Mouse (Mus musculus) layer of hippocampus, adult 2 months (tissue): ENCODE data around the gene Gm20219. TPM values are rescaled to one million over a fixed set of nuclear protein-coding genes. Genes with fewer than 3 reads are reported as not detected.
"Not testable (repeated sequence)": the region's sequence is repeated elsewhere in the genome, so short reads cannot be mapped to it uniquely, and the experiment has no call there.

ENCODE experiments used
- DNase-seq, 2 experiments: peaks; one replicate each; pipeline ENCODE4 v3.0.0; 2022; ENCODE audit warnings: low spot score in 2 of 2
- H3K27ac ChIP-seq: fragments of 200-600 bp; 2 replicates; pipeline ENCODE4 v1.8.1; 2022
- H3K4me3 ChIP-seq: fragments of 200-600 bp; 2 replicates; pipeline ENCODE4 v1.8.1; 2022; ENCODE audit warnings: mild to moderate bottlenecking
- CTCF ChIP-seq: fragments of 200-600 bp; conservative IDR thresholded peaks from 2 replicates; pipeline ENCODE4 v1.8.1; 2022; ENCODE audit warnings: antibody characterized with exemption, mild to moderate bottlenecking, moderate library complexity
- total RNA-seq, 2 experiments: library from RNA; stranded (reverse); gene quantifications; 2 replicates each; pipeline ENCODE4 v1.2.3; 2021

Gm20219 gene
- total RNA-seq, 2 experiments from 2014 or later: 3.5 to 5.1 TPM

GRCm38 (mm10) chr17:56507161-56508068 is 46.8 kb downstream of the Gm20219 start:
- peak; percentile 94 to 98 for DNase-seq
- peak overlapping the region; percentile 98 for H3K27ac ChIP-seq
- TF ChIP-seq CTCF: no peak
- H3K4me3 ChIP-seq: peak overlapping the region; percentile 78

GRCm38 (mm10) chr17:56506417-56507065 is 47.6 kb downstream of the Gm20219 start:
- Histone ChIP-seq H3K27ac (peak overlapping the region; percentile 98), H3K4me3 (no peak overlapping the region)
- no peak for TF ChIP-seq CTCF
- peak in 1 of 2 experiments; percentile 11 for DNase-seq

- 0 out of 2 replicates have a peak, but pooled peaks have one; percentile 10 for TF ChIP-seq CTCF
- Histone ChIP-seq H3K4me3 (no peak overlapping the region), H3K27ac (peak overlapping the region; percentile 98)
- no peak for DNase-seq
Observed at GRCm38 (mm10) chr17:56505401-56505800, 48.8 kb downstream of the Gm20219 start.

- Histone ChIP-seq H3K4me3 (no peak overlapping the region), H3K27ac (peak overlapping the region; percentile 85)
- peak; percentile 68 for TF ChIP-seq CTCF
- DNase-seq: peak; percentile 66 to 76
Observed at GRCm38 (mm10) chr17:56502526-56502925, 51.7 kb downstream of the Gm20219 start.

- DNase-seq, H3K4me3 ChIP-seq: not testable (repeated sequence)
- H3K27ac ChIP-seq: peak overlapping the region; percentile 85
Observed at GRCm38 (mm10) chr17:56501635-56502400, 52.4 kb downstream of the Gm20219 start.

Other genes with a start within 250 kb of the Gm20219 start
- gene Kdm4b, start 228.3 kb downstream of the Gm20219 start, total RNA-seq: 10 to 100 TPM; 87.8 to 96.3 TPM
- gene Ptprs, start 77.9 kb downstream of the Gm20219 start, total RNA-seq: 100 to 1,000 TPM; 666 to 670 TPM
- not detected for gene Znrf4, start 42.0 kb downstream of the Gm20219 start, total RNA-seq
- gene Safb2, start 30.2 kb upstream of the Gm20219 start, total RNA-seq: 100 to 1,000 TPM; 134 to 168 TPM
- 100 to 1,000 TPM; 162 to 193 TPM for gene Safb, start 30.4 kb upstream of the Gm20219 start, total RNA-seq
- gene 2410015M20Rik, start 55.4 kb upstream of the Gm20219 start, total RNA-seq: 100 to 1,000 TPM; 134 to 142 TPM
- 100 to 1,000 TPM; 383 to 406 TPM for gene Rpl36, start 59.0 kb upstream of the Gm20219 start, total RNA-seq
- gene Lonp1, start 72.5 kb upstream of the Gm20219 start, total RNA-seq: 10 to 100 TPM; 56.5 to 60.2 TPM
- gene Catsperd, start 73.8 kb upstream of the Gm20219 start, total RNA-seq: 1 to 10 TPM; 1.1 to 1.8 TPM
- gene Ranbp3, start 118.9 kb upstream of the Gm20219 start, total RNA-seq: 10 to 100 TPM; 87.5 to 89.6 TPM
- 100 to 1,000 TPM; 196 to 229 TPM for gene Ndufa11, start 163.4 kb upstream of the Gm20219 start, total RNA-seq
- 10 to 100 TPM; 10.2 to 12.5 TPM for gene Vmac, start 163.6 kb upstream of the Gm20219 start, total RNA-seq
- gene Nrtn, start 203.1 kb upstream of the Gm20219 start, total RNA-seq: 1 to 10 TPM; 2.5 to 3.3 TPM
- gene Dus3l, start 210.4 kb upstream of the Gm20219 start, total RNA-seq: 10 to 100 TPM; 73.9 to 74.4 TPM
- gene Prr22, start 215.9 kb upstream of the Gm20219 start, total RNA-seq: 1 to 10 TPM in 1 of 2 experiments, under 1 TPM in 1; 0.79 to 1.9 TPM